Mouse (Mus musculus): Measurements from ENCODE around the gene Sin3b. TPM values are rescaled to one million over a fixed set of nuclear protein-coding genes. Genes with fewer than 3 reads are reported as not detected.

Sin3b gene
- 181 and 184 TPM in 2 replicates for polyA plus RNA-seq (2012; rRNA removed)

GRCm38 (mm10) chr8:72722769-72723650, at the start of gene Sin3b:
TSS of gene Sin3b (plus strand) at chr8:72723285.

DNA sequence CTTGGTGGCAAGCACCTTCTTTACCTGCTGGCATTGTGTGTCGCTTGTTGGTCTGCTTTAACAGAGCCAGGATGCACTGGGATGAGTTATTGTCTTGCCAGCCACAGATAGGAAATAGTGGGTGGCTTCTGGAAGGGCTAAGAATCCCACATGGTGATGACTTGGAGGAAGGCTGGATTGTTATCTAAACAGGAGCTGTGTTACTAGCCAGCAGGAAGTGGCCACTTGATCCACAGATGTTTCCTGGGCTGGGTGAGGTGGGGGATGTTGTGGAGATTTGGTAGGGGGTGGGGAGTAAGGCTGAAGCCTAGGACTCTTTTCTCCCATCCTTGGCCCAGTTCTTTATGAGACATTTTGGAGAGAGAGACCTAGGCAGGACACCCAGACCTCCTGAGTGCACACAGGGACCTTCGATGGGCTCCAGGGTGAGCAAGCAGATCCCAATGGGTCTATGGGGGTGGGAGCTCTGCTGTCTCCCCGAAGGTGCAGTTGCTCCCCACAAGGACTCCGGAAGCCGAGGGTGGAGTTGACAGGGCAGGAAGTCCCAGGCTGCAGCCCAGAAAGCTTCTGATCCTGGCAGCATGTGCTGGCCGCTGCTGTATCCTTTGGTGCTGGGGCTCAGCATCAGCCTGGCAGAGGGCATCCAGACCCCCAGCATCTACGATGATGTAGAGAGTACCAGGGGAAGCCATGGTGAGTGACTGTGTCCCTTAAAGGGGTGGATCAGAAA, 38.4 kb downstream of the Sin3b start, which contains the start of gene F2rl3:
Gene F2rl3, plus strand, starts transcription at position 559 of the 730 bp plus-strand sequence.

Other genes starting within 250 kb of the Sin3b start
- gene Cherp, start 248.1 kb upstream of the Sin3b start, polyA plus RNA-seq (2012; rRNA removed) = 75.3 and 90.3 TPM in 2 replicates
- gene Slc35e1, start 230.7 kb upstream of the Sin3b start, polyA plus RNA-seq (2012; rRNA removed) = 26.4 and 26.6 TPM in 2 replicates
- 15.4 and 15.5 TPM in 2 replicates for gene Med26, start 175.0 kb upstream of the Sin3b start, polyA plus RNA-seq (2012; rRNA removed)
- 81.0 and 81.2 TPM in 2 replicates for gene Smim7, start 152.2 kb upstream of the Sin3b start, polyA plus RNA-seq (2012; rRNA removed)
- gene Tmem38a, start 151.2 kb upstream of the Sin3b start, polyA plus RNA-seq (2012; rRNA removed) = 21.2 and 28.7 TPM in 2 replicates
- 2.4 and 2.8 TPM in 2 replicates for gene Nwd1, start 76.6 kb upstream of the Sin3b start, polyA plus RNA-seq (2012; rRNA removed)
- gene F2rl3, start 38.6 kb downstream of the Sin3b start, polyA plus RNA-seq (2012; rRNA removed) = 0.96 and 1.0 TPM in 2 replicates

All from central nervous system, embryonic 14 days (tissue).